Mouse (Mus musculus) liver, postnatal 0 days (tissue): Measurements from ENCODE around the gene 4933434E20Rik.

Source experiments
- CTCF ChIP-seq: sonication (generic); IDR thresholded peaks from 2 replicates; pipeline ENCODE4 v1.5.1; 2016; ENCODE audit warnings: antibody characterized with exemption, low read depth
- EP300 ChIP-seq: IDR thresholded peaks from 2 replicates; pipeline ENCODE4 v1.6.1; 2016; ENCODE audit warnings: antibody characterized with exemption, low read depth, mild to moderate bottlenecking

DNA sequence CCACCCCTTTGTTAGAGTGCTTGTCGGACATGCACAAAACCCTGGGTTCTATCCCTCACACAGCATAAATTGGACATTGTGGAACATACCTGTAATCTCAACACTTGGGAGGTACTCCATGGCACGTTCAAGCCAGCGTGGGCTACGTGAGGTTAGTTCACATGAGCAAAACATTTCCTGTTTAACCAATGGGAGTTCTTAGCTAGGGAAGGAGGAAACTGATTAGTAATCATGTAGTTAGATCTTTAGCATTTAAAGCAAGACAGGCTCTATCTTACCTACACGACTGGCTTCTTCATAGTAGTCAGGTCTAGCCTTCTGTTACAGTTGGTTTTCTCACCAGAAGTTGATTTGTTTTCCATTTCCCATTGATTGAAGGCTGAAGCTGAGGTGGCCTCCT lies 34.6 kb downstream of the 4933434E20Rik start:
- TF ChIP-seq CTCF (no peak), EP300 (no peak)
